Mouse (Mus musculus): ENCODE measurements around the gene Ankrd53.
A peak's percentile ranks its signal among the peaks of the same experiment; 100 is the strongest.
"Not testable (repeated sequence)": the region's sequence is repeated elsewhere in the genome, so short reads cannot be mapped to it uniquely, and the experiment has no call there.

Ankrd53 gene

DNA sequence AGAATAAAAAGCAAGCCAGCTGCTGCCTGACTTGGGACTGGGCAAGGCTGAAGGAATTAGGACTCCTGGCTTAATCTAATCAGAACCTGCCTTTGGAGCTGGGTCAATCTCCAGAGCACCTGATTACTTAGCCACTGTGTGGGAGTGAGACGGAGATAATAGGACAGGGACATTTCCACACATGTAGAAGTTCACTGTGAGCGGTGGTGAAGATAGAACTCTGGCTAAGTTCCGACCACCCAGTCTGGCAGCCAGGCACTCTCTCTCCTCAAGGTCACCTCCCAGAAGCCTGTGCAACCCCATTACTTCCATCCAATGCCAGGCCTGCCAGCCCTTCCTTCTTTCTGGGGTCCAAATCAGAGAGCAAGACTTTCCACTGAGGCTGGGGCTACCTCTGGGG lies 4.5 kb downstream of the Ankrd53 start:
- DNase-seq (ENCODE audit: low spot score), result no peak

- DNase-seq (ENCODE audit: low spot score), result no peak
Observed at GRCm38 (mm10) chr6:83768485-83768884, 6.0 kb downstream of the Ankrd53 start.

GRCm38 (mm10) chr6:83774126-83774525 lies 11.7 kb downstream of the Ankrd53 start:
- peak; percentile 22 for DNase-seq (ENCODE audit: low spot score)

GRCm38 (mm10) chr6:83774781-83775563 lies 12.5 kb downstream of the Ankrd53 start:
- DNase-seq (ENCODE audit: low spot score), result no peak

DNA sequence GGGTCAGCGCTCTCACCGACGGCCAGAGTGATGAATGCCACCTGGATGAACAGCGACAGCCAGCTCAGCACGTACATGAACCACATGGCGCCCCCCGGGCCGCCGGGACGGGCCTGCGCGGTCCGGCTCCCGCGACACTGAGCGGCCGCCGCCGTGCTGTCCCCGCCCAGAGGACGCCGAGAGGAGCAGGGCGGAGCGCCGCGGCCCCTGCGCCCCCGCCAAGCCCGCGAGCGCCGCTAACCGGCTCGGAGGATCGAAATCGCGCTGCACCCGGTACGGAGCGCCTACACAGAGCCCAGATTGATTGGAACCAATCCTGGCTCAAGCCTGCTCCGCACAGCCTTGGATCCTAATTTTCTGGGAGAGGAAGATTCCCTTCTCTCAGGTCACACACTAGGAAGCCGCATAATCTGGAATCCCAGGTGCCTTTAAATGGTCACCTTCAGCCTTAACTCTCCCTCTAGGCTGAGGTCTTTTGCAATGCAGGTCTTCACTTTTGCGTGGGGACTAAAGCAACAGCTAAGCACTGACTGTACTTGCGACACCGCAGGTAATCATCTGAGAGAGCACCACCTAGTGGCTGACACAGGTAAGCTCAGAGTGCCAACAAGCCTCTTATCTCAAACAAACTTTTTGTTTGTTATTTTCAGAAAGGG lies 13.3 kb downstream of the Ankrd53 start, which contains the start of gene Tex261:
Gene Tex261, minus strand, starts transcription at position 176 of the 656 bp plus-strand sequence.
- peak; percentile 93 for DNase-seq (ENCODE audit: low spot score)

- DNase-seq (ENCODE audit: low spot score), result no peak
Observed at GRCm38 (mm10) chr6:83778306-83778705, 15.9 kb downstream of the Ankrd53 start.

- peak; percentile 53 for DNase-seq (ENCODE audit: low spot score)
Observed at GRCm38 (mm10) chr6:83779026-83779425, 16.6 kb downstream of the Ankrd53 start.

DNA sequence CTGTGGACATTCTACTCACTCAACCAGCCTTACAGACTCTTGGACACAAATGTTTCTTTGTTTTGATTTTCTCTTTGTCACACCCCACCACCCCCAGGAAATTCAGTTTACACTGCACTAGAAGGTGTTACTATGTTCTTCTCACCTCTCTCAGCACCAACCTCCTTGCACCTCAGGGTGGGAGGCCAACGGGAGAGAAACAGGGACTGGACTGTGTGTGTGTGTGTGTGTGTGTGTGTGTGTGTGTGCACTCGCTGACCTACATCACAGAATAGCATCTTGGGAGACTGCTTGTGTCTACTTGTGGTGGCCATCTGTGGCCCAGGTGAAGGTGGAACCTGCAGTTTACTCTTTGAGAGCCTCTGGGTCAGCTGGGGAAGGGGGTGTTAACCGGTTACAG lies 24.0 kb downstream of the Ankrd53 start:
- DNase-seq (ENCODE audit: low spot score), result no peak

- no peak for DNase-seq (ENCODE audit: low spot score)
Observed at GRCm38 (mm10) chr6:83788554-83788953, 26.1 kb downstream of the Ankrd53 start.

DNA sequence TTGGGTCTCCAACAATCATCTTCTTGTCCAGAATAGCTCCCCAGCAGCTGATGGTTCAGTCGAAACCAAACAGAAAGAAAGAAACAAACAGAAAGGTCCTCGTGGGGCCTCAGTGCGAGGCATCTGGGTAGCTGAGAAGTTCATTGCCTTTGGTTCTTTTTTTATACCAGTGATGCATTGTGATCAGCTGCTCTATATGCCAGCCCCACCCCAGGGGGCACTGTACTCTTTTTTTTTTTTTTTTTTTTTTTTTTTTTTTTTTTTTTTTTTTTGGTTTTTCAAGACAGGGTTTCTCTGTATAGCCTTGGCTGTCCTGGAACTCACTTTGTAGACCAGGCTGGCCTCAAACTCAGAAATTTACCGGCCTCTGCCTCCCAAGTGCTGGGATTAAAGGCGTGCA lies 28.1 kb downstream of the Ankrd53 start:
- DNase-seq (ENCODE audit: low spot score), result not testable (repeated sequence)

- no peak for DNase-seq (ENCODE audit: low spot score)
Observed at GRCm38 (mm10) chr6:83791251-83791890, 28.9 kb downstream of the Ankrd53 start.

GRCm38 (mm10) chr6:83794760-83795296 lies 32.4 kb downstream of the Ankrd53 start, which contains the start of gene Nagk:
Gene Nagk (plus strand): TSS chr6:83794982.
- DNase-seq (ENCODE audit: low spot score), result peak; percentile 96

- peak; percentile 55 for DNase-seq (ENCODE audit: low spot score)
Observed at GRCm38 (mm10) chr6:83795492-83795900, 33.1 kb downstream of the Ankrd53 start.

DNA sequence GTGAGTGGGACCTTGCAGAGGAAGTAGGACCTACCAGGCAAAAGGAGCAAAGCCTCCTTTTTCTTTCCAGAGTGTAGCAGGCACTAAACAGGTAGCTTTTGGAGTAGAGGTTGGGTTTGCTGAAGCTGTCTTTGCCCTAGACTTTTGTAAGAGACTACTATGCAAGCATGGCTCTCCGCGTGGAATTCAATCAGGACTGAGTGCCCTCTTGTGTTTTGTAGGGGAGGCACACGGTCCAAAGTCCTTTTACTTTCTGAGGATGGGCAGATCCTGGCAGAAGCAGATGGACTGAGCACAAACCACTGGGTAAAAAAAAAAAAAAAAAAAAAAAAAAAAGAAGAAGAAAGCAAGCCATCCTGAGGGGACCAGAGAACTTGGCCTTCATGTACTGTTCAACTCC lies 34.2 kb downstream of the Ankrd53 start:
- DNase-seq (ENCODE audit: low spot score), result no peak

GRCm38 (mm10) chr6:83802033-83802432 lies 39.6 kb downstream of the Ankrd53 start:
- no peak for DNase-seq (ENCODE audit: low spot score)

DNA sequence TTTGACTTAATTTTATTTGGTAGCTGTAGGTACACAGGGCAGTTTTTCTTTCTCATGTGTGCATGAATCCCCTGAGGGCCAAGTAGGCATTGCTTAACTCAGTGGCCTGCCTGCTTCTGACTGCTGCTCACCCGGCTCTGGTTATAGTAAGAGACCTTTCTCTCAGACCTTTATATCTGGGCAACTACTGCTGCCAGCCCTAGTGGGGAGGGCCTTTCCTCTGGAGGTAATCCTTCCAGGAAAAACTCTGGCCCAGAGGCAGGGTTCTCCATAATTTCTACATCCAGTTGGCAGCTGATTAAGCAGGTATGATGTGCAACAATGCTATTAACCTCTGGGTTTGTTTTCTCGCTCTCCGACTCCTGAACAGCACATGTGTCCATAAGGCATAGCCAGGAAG lies 40.4 kb downstream of the Ankrd53 start:
- no peak for DNase-seq (ENCODE audit: low spot score)

- DNase-seq (ENCODE audit: low spot score), result no peak
Observed at GRCm38 (mm10) chr6:83815801-83816200, 53.4 kb downstream of the Ankrd53 start.

Measured in MN1 (cell line).